Mouse (Mus musculus): ENCODE data around the gene Dgkz.
A peak's percentile ranks its signal among the peaks of the same experiment; 100 is the strongest.

Gene Dgkz

DNA sequence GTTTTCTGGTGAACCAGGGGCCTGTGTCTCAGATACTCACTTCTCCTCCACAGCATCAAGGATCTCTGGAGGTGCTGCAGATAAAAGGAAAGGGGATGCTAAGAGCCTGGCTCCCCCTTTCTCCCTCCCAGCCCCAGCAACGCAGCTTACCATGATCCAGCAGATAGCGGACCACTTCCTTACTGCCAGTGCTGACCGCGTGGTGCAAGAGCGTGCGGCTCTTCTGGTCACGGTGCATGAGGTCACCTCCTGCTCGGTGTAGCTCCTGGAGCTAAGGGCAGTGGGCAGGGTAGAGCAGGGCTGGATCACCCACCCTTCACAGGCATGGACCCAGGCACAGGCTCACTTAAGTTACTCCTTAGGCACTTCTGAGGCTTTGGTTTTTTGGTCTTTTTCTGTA is 41.6 kb downstream of the Dgkz start:
- no peak for DNase-seq

DNA sequence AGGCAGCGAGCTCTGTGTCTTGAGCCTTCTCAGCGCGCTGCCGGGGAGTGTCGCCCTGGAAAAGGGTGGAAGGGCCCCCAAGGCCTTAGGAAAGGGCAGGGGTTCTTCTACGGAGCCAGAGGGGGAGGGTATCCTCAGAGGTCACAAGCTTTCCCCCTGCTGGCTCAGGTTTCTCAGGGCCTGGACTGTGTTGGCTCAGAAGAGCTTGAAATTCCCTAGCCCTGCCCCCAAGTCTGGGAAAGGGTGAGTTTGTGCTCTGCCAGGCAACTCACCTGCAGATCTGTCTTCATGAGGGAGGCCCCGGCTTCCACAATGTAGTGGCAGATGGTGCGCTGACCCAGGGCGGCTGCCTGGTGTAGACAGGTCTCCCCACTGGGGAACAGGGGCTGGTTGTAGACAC is 42.2 kb downstream of the Dgkz start:
- no peak for DNase-seq

DNA sequence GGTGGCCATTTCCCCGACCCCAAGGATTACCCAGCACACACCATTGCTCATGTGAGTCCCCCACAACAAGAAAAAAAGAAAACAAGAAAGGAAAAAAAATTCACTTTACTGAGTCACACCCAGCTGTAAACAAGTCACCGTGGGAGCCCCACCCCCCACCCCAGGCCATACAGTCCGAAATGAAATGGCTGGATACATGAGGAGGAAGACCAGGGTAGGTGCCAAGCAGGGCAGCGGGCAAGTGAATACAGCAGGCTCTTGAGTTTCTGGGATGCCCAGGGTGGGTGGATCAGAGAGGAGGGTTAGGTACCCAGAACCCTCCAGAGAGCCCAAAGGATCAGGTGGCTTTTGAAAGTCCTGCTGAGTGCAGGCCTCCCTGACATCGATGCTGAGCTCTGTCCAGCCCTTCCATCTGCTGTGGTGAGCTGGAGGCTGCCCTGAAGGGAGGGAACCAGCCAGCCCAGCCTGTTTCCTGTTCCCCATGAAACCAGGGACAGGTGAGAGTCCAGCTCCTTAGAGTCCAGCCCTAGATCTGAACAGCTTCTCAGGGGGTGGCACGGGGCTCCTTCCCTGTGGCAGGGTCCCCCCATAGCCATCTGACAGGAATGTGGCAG is 42.8 kb downstream of the Dgkz start:
- no peak for DNase-seq

DNA sequence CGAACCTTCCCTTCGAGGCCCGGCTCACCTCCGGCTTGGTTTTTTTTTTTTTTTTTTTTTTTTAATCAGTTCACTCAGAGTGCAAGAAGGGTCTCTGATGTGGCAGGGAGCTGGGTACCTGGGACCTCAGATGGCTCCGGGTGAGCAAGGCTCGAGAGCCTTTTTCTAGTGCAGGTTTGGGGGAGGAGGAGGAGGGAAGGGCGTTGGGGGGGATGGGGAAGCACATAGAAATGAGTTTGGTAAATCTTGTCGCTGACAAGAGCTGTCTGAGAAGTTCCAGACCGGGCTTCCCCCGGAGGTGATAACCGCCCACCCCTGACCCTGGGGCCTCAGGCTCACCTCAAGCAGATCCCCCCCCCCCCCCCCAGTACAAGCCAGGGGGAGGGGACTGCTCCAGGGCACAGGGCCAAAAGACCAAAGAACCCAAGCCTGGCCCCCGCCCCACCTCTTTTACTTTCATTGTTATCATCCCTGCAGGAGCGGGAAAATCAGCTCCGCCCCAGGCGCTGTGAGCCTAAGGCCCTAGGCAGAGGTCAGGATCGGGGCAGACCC is 43.4 kb downstream of the Dgkz start, which contains the start of gene Mdk:
TSS of gene Mdk (minus strand) at position 138 of the 552 bp plus-strand sequence.
- DNase-seq, result no peak

DNA sequence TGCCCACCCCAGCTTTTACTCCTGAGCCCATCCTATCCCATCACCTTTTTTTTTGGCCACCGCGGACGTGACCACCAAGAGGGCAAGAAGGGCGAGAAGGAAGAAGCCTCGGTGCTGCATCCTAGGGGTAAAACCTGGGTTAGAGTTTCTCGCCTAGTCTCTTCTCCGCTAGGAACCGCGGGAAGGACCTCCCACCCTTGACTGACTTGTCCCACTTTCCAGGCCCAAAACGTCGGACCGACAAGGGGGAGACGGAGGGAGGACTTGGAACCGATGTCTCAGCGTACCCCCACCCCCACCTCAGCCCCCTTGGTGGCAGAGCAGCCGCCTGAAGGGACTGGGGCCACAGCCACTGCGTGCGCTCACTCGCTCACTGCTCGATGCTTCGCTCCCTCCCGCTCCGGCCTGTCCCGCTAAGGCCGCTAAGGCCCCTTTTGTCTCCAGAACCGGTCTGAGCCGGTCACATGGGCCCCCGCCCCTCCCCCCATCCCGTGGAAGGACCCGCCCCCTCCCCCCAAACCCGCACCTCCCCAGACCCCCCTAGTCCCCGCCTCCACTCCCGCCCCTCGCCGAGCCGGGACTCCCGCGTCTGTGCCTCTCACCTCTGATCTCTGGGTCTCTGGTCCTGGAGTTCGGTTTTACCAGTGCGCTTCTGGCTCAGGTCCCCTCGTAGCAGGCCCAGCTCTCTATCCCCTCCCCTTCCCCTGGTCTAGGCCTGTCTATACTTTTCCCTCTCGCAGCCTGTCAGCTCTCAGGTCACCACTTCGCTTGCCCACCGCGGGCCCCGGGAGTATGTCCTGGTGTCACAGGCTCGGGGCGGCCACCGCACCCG is 44.1 kb downstream of the Dgkz start:
- DNase-seq, result no peak

DNA sequence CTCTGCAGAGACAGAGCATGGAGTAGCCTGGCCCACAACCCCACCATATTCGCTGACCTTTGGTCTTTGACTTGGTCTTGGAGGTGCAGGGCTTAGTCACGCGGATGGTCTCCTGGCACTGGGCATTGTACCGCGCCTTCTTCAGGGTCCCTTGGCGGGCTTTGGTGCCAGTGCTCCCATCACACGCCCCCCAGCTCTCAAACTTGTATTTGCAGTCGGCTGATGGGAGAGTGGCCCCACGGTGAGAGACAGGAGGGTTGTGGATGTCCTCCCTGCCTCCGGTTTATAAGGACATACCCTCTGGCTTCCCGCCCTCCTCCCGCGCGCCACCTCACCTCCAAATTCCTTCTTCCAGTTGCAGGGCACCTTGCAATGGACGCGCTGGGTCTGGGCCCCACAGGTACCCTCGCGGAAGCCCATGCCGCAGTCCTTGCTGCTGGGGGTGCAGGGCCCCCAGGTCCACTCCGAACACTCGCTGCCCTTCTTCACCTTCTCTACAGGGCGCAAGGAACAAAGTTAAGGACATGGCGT is 44.8 kb downstream of the Dgkz start:
- peak; percentile 52 for DNase-seq

DNA sequence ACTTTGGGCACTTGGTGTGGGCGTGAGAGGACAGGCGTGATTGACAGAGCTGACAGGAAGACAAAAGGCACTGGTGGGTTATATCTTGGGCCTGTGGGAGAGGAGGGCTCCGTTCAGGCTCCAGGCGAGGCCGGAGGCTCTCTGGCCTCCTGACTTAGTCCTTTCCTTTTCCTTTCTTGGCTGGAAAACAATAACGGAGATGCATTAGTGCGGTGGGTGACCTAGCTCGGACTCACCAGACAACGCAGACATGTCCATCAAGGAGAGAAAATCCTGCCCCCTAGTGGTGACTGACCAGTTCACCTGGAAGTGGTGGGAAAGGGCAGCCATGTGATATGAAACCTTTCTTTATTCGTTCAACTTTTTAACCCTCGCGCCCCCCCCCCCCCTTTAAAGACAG is 45.7 kb downstream of the Dgkz start:
- DNase-seq, result peak; percentile 50

DNA sequence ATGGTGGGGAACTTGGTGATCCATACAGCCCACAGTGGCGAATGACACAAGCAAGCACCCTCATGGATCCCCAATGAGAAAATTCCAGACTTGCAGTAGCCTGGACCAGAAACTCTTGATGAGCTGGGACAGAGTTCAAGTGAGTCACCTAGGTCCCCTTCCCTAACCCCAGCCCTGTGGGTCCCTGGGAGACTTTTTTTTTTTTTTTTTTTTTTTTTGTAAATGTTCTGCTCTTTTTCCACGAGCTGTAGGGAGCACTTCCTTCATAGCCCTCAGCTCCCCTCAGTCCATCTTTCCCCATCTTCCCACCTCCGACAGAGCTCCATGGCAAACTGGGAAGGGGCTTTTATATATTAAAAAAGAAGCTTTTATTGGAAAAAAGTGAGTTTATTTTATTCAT is 46.2 kb downstream of the Dgkz start:
- DNase-seq, result no peak

DNA sequence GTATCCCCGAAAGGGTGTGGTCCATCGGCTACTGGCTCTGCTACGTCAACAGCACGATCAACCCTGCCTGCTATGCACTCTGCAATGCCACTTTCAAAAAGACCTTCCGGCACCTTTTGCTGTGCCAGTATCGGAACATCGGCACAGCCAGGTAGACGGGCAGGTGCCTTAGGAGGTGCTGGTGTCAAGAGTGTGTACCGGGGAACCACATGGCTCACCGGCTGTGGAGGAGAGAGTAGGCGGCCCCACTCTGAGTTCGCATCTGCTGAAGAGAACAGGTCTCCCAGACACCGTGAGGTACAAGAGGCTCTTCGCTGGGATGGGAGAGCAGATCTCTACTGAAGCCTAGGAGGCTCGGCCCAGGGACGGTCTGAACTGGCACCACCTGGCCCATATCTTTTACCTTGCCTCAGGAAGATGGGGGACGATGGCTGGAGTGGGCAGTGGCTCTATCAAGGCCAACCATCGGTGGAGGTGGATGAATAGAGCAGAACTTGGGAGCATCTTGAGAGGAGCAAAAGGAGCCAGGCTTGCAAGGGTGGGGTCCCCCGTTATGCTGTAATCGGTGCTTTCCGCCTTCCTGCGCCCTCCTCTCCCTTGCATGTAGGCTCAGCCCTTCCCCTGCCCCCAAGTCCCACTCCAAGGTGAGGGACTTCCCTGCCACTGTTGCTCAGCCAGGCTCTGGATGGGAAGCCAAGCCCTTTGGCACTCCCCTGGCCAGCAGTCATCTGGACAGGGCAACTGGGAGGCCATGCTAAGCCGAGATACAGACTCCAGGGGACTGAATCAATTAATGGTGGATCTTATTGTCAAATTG is 46.9 kb downstream of the Dgkz start:
- DNase-seq, result no peak

DNA sequence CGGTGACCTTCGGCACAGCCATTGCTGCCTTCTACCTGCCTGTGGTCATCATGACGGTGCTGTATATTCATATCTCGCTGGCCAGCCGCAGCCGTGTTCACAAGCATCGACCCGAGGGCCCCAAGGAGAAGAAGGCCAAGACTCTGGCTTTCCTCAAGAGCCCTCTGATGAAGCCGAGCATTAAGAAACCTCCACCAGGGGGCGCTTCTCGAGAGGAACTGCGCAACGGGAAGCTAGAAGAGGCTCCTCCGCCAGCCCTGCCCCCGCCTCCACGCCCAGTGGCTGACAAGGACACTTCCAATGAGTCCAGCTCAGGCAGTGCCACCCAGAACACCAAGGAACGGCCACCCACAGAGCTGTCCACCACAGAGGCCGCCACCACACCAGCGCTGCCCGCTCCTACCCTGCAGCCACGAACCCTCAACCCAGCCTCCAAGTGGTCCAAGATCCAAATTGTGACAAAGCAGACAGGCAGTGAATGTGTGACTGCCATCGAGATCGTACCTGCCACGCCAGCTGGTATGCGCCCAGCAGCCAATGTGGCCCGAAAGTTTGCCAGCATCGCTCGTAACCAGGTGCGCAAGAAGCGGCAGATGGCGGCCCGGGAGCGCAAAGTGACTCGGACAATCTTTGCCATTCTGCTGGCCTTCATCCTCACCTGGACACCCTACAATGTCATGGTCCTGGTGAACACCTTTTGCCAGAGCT is 47.7 kb downstream of the Dgkz start:
- peak; percentile 78 for DNase-seq

DNA sequence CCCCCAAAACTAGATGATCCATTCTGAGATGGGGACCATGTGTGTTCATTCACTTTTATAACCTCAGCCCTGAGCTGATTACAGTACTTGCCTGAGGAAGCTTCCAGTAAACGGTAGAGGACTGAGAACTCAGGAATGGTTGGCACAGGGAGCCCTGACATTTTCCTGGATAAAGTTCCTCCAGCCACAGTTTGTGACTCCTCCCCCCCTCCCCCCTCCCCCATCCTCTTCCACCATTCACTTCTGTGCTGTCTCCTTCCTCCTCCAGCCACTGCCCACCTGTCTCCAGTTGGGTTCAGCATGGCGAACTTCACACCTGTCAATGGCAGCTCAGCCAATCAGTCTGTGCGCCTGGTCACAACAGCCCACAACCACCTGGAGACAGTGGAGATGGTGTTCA is 48.7 kb downstream of the Dgkz start, which contains the start of gene Chrm4:
TSS of gene Chrm4 (plus strand) at position 301 of the 400 bp plus-strand sequence.
- DNase-seq, result no peak

DNA sequence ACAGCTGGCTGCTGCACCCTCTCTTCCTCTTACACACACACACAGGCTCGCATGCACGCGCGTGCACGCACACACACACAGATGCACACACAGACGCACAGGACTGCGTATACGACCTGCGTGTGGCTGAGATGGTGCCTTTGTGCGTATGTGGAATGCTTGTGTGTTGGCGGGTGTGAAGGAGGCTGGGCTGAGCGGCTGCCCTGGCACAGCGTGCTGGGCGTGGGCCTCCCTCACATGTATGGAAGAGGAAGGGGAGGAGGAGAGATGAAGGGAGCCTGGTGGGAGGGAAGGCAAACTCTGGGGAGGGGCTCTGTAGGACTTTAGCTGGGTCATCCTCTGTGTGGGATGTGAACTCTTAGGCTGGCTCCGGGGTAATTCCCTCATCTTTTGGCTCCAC is 50.2 kb downstream of the Dgkz start:
- no peak for DNase-seq

DNA sequence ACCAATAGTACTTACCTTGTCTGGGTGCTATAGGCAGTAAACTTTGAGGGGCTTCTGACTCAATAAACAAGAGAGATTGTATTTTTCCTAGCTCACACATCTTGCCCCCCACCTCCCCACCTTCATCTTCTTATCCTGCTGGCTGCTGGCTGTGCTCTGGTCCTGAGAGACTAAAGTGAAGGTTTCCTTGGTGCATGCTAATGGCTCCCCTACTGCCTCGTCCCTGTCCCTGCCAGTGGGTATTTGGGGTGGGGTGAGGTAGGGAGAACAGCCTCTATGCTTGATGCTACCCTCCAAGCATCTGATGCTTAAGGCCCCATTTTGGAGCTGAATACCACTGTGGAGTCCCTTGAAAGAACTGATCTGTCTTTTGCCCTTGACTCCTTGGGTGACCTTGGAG is 50.9 kb downstream of the Dgkz start:
- DNase-seq, result no peak

DNA sequence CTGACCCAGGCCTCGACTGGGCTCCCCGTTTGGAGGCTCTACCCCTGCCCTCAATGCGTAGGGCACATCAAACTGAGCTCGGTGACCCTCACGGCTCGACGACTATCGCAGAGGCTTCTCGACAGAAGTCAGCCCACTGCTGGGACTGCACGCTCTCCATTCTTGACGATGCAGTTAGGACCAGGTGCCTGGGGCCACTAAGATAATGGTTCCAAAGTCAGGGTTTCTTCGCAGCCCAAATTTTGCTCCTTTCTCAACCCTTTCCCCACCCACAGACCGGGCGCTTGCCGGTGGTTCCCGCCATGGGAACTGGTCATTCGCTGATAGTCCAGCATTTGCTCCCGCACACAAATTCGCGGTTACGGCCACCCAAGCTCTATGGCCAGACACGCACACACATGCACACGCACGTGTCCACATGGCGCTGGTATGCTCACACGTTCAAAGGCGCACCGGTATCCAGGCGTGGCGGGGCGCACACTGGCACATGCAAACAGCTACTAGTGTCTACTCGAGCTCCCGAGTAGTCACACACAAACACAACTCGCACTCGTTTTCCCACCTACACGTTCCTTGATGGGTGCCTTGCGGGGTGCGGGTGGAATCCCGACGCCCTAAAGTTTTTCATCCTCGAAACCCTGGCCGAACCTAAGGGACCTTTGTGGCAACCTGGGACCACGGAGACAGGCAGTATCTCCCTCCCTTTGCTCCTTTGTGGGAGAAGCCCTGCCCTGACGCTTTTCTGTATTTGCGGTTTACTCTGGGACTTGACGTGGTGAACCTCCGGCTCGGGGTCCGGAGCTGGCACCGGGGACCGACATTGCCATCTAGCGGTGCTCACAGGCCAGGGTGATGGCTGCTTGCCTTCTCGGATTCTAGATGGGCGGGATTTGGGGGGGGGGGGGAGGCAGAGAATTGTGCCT is 52.0 kb downstream of the Dgkz start:
- peak; percentile 71 for DNase-seq

DNA sequence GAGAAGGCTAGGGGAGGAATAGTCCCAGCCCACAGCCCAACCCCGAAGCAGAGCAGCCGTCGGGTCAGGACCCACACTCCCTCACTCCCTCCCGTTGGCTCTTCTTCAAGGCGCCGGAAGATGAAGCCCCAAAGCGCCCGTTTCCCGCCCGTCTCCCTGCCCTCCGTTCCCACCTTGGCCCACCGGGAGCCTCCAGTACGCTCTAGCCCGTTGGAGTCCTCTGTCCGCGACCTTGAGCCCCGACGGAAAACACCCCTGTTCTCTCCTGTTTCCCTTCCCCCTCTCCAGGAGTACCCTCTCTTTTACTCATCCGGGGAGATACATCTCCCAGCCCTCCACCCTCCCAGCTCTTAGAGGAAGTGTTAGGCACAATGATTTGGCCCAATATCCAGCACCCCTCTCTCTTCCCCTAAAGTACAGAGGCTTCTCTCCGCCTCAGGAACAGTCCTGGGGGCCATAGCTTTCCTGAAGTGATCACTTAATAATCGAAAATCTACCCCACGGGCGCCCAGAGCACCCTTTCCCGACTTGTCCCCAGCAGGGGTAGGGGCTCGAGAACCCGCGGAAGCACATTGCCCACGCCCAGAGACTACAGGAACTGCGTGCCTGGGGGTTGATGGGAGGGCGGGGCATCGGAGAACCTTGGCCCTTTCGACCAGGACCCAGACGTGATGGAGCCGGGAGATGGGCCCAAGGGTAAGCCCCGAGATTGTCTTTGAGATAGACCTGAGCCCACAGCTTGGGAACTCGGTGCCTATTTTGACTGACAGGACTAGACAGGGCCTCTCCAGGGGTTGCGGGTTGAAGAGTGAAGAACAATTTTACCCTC is 52.9 kb downstream of the Dgkz start:
- no peak for DNase-seq

DNA sequence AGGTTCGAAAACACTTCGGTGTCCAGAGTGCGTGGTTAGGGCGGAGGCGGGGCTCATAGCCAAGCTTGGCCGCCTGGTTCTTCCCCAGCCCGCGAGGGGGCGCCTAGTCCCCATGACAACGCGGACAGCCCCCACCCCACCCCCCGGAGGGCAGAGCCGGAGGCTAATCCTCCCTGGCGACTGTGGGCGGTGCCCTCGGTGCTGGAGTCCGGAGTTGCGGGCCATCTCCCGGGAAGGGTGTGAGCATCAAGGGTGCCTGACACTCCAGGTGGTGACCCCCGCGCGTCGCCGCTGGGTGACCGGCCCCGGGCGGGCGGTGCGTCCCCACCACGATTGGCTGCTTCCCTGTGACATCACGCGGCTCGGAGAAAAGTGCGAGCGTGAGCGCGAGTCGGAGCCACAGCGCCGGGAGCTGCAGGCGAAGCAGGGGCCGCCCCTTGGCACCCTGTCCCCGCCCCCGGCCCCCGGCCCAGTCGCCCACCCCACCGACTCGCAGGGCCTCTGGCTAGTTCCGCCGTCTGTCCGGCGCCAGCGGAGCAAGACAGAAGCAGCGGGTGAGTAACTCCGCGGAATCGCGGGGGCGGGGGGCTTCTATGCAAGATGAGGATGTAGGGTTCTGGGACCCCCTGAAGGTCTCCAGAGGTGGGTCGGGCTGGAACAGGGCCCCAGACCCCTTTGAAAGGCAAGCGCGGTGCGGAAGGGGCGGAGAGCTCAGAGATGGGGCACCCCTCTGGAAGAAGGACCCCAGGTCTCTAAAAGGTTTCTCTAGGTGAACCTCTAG is 53.7 kb downstream of the Dgkz start:
- DNase-seq, result peak; percentile 43

DNA sequence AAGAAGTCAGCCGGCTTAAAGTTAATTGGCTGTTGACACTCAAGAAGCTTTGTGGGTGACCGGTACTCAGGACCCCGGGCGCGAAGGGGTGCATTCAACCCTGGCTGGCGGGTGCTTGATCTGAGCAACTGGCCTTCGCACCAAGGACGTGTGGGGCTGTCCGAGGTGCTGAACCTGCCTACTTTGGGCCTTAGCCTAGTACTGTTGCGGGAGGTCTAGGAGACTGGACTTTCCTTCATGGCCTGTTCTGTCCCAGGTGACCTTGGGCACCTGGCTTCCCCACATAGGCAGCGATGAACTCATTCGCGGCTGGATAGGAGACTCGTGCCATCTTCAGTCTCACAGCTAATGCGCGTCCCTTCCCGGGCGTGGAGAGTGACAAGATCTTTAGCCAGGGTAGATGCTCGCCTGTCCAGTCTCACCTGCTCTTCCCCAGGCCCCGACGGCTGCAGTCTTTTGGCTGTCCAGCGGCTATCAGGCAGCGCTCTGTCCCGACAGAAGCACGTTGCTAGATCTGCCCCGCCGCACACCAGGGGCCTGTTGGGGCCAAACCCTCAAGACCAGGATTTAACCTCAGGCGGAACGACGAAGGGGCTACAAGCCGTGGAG is 54.4 kb downstream of the Dgkz start:
- DNase-seq, result peak; percentile 83

DNA sequence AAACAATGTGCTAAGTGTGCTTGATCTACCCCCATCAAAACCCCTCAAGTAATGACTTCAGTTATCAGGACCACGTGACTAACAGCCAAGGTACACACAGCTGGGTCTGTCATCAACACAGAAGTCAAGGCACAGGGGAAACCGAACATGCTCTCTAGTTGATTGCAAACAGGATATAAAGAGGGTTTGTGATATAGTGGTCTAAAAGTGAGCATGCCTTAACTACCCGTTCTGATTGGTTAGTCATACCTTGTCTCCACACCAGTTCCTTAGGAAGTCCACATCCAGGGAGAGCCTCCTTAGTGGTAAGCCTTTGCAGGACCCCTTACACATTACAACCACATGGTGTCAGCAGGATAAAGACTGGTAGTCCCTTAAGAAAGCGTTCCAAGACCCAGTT is 55.5 kb downstream of the Dgkz start:
- no peak for DNase-seq

DNA sequence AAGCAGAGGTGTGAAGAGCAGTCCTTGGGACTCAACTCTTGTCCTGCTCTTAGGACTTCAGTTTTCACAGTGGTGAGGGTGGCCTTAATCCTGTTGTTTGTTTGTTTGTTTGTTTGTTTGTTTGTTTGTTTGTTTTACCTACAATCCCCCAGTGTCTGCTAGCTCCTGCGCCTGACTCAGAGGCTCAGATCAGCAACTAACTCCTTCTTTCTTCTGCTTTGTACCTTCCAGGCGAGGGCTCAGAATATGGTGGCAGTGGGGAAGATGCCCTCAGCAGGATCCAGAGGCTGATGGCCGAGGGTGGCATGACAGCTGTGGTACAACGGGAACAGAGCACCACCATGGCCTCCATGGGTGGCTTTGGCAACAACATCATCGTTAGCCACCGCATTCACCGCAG is 58.6 kb downstream of the Dgkz start:
- DNase-seq, result no peak
